ENCODE assay signal across 9 mouse cellular contexts in the genomic region with DNA sequence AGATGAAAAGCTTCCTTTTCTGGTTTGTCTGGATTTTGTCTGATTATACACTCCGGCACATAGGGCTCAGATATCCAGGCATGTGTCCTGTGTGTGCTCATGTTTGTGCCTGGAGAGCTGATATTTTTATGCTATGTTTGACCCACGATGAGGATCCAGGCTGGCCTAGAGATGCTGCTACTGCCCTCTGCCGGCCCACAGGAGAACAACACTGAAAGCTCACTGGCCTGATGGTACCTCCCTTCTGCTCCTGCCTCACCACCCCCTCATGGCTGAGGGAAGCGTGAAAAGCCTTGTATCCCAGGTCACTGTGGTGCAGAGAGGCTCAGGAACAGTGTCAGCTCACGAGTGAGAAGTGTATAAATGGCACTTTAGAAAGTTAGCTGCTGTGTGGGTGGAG. TPM values are rescaled to one million over a fixed set of nuclear protein-coding genes. Genes with fewer than 3 reads are reported as not detected.
A peak's percentile ranks its signal among the peaks of the same experiment; 100 is the strongest.
DNase-seq lines count a peak whose midpoint lies in the region; ATAC-seq and TF ChIP-seq lines count a peak whose summit lies in the region.
"Had no signal": no experiment of that assay in that cellular context is flagged by ENCODE, and none has a peak within 500 bp of the region (broad histone marks: within the 10 kb centered on the region; RNA-seq: fewer than 3 reads in every experiment).

No protein-coding gene starts in this region.

- peak; percentile 98 for TF ChIP-seq CTCF in hindbrain, postnatal 0 days (IDR thresholded peaks at IDR 0.05; ENCODE audit: low read depth)

- H3K4me3 ChIP-seq in hindbrain, postnatal 0 days (ENCODE audit: low read length), result no peak overlapping the region

- no peaks in the 10 kb centered on the region for H3K9me3 ChIP-seq in hindbrain, postnatal 0 days (ENCODE audit: low read length)

- H3K9ac ChIP-seq in hindbrain, postnatal 0 days (replicated peaks; ENCODE audit: low read length), result no peak overlapping the region

- no peaks in the 10 kb centered on the region for H3K4me1 ChIP-seq in hindbrain, postnatal 0 days (ENCODE audit: insufficient read depth, low read length)

- peak; percentile 79 for DNase-seq in MN1 (ENCODE audit: low spot score)
- DNase-seq in cerebellum, adult 11 months, result peak; percentile 81
- DNase-seq in forelimb bud, embryonic 11.5 days (ENCODE audit: low read depth, low spot score), result peak; percentile 80
- DNase-seq in hindbrain, postnatal 0 days (ENCODE audit: low spot score), result peak; percentile 82
- peak; percentile 77 for DNase-seq in left cerebral cortex, adult 11 months (ENCODE audit: low spot score)
- DNase-seq in lung, postnatal 4 days, result peak; percentile 80 to 88
- peak; percentile 73 for DNase-seq in retina, postnatal 7 days (ENCODE audit: low read depth, low spot score)
- peak; percentile 82 for DNase-seq in urinary bladder, postnatal 14 days (ENCODE audit: low spot score)

- WGBS in hindbrain, postnatal 0 days, result 7% methylated on average over 5 of the region's 5 CpGs

- no peak overlapping the region for H3K4me2 ChIP-seq in hindbrain, postnatal 0 days (ENCODE audit: low read depth, low read length)

- peak; percentile 80 for ATAC-seq in hindbrain, postnatal 0 days

- no peaks in the 10 kb centered on the region for H3K27me3 ChIP-seq in hindbrain, postnatal 0 days (ENCODE audit: insufficient read depth, low read length)

- H3K27ac ChIP-seq in hindbrain, postnatal 0 days, result no peak overlapping the region

- no peaks in the 10 kb centered on the region for H3K36me3 ChIP-seq in hindbrain, postnatal 0 days (ENCODE audit: insufficient read depth, low read length)

RNA-seq across cellular contexts. Expression of gene Ankrd2, which starts 9.6 kb away (rescaled TPM):
- 0.42 TPM in 1 of 2 replicates, not detected in the other for total RNA-seq in hindbrain, postnatal 0 days (2014; rRNA removed)
- 0.97 and 1.5 TPM in 2 replicates for polyA plus RNA-seq in hindbrain, postnatal 0 days (2015; fragmentation: Nextera tagmentation; extraction: Ambion mirVana)

RNA-seq across cellular contexts. Expression of gene Hoga1, which starts 19.3 kb away (rescaled TPM):
- 2.2 and 3.6 TPM in 2 replicates for total RNA-seq in hindbrain, postnatal 0 days (2014; rRNA removed)
- 3.9 and 4.6 TPM in 2 replicates for polyA plus RNA-seq in hindbrain, postnatal 0 days (2015; fragmentation: Nextera tagmentation; extraction: Ambion mirVana)

RNA-seq across cellular contexts. Expression of gene 4933411K16Rik, which starts 25.9 kb away (rescaled TPM):
- 0.61 and 1.6 TPM in 2 replicates for total RNA-seq in hindbrain, postnatal 0 days (2014; rRNA removed)
- not detected in 2 replicates for polyA plus RNA-seq in hindbrain, postnatal 0 days (2015; fragmentation: Nextera tagmentation; extraction: Ambion mirVana)
- polyA plus RNA-seq: stomach, embryonic 14.5 days had no signal

RNA-seq across cellular contexts. Expression of gene Ubtd1, which starts 44.6 kb away (rescaled TPM):
- total RNA-seq in hindbrain, postnatal 0 days (2014; rRNA removed), result 19.9 and 22.4 TPM in 2 replicates
- 13.4 and 14.1 TPM in 2 replicates for polyA plus RNA-seq in hindbrain, postnatal 0 days (2015; fragmentation: Nextera tagmentation; extraction: Ambion mirVana)

RNA-seq across cellular contexts. Expression of gene Mms19, which starts 45.2 kb away (rescaled TPM):
- total RNA-seq in hindbrain, postnatal 0 days (2014; rRNA removed), result 54.8 and 66.1 TPM in 2 replicates
- polyA plus RNA-seq in hindbrain, postnatal 0 days (2015; fragmentation: Nextera tagmentation; extraction: Ambion mirVana), result 25.9 and 28.8 TPM in 2 replicates
